Mouse (Mus musculus) midbrain, embryonic 11.5 days (tissue): ENCODE data around the gene Sema3b. TPM values are rescaled to one million over a fixed set of nuclear protein-coding genes. Genes with fewer than 3 reads are reported as not detected.
A peak's percentile ranks its signal among the peaks of the same experiment; 100 is the strongest.

Source experiments
- ATAC-seq: fragments of 200-750 bp; cut with Nextera tagmentation; 2 replicates; pipeline ENCODE4 v1.8.0; 2017; ENCODE audit warnings: moderate TSS enrichment, moderate library complexity; ENCODE audit not compliant: low FRiP score
- DNase-seq: peaks from one replicate; pipeline ENCODE4 v3.0.0; 2015; ENCODE audit warnings: low spot score; ENCODE audit errors: missing footprints
- H3K27ac ChIP-seq: fragments of 300-500 bp; sonication (generic); 2 replicates; pipeline ENCODE4 v1.5.1; 2014; ENCODE audit warnings: low read depth, low read length
- H3K27me3 ChIP-seq: fragments of 300-500 bp; sonication (generic); 2 replicates; pipeline ENCODE4 v1.6.1; 2014; ENCODE audit warnings: mild to moderate bottlenecking, low read length, moderate library complexity, mixed read lengths; ENCODE audit not compliant: control insufficient read depth, insufficient read depth
- H3K36me3 ChIP-seq: fragments of 300-500 bp; sonication (generic); 2 replicates; pipeline ENCODE4 v1.6.1; 2014; ENCODE audit warnings: mild to moderate bottlenecking, low read length, moderate library complexity, mixed read lengths; ENCODE audit not compliant: control insufficient read depth, insufficient read depth
- H3K4me1 ChIP-seq: fragments of 300-500 bp; sonication (generic); 2 replicates; pipeline ENCODE4 v1.6.1; 2014; ENCODE audit warnings: low read length; ENCODE audit not compliant: control insufficient read depth, insufficient read depth
- H3K4me2 ChIP-seq: fragments of 300-500 bp; sonication (generic); 2 replicates; pipeline ENCODE4 v1.6.1; 2014; ENCODE audit warnings: mild to moderate bottlenecking, moderate library complexity
- H3K4me3 ChIP-seq: fragments of 300-500 bp; sonication (generic); 2 replicates; pipeline ENCODE4 v1.5.1; 2014; ENCODE audit warnings: low read depth, low read length
- H3K9ac ChIP-seq: fragments of 300-500 bp; sonication (generic); 2 replicates; pipeline ENCODE4 v1.6.1; 2014; ENCODE audit warnings: low read length
- H3K9me3 ChIP-seq: fragments of 300-500 bp; sonication (generic); 2 replicates; pipeline ENCODE4 v1.6.1; 2016; ENCODE audit warnings: low read length; ENCODE audit not compliant: control insufficient read depth
- WGBS: fragments of 180-500 bp; shearing (Covaris S2); extraction: QIAGEN DNeasy Blood & Tissue Kit; methylation state at CpG from one replicate; pipeline ENCODE4 v1.1.7; 2014; 5-methylcytosine and 5-hydroxymethylcytosine counted together
- polyA plus RNA-seq: library from polyadenylated mRNA; unstranded; fragments of >200 nt; fragmentation: Nextera tagmentation; extraction: Ambion mirVana; gene quantifications from 2 replicates; pipeline ENCODE4 v1.2.1, GENCODE M21; 2014

Sema3b gene
- polyA plus RNA-seq, 1 experiment from 2014 or later: 2.1 TPM

- H3K27me3 ChIP-seq: no peaks in the 10 kb centered on the region
- no peaks in the 10 kb centered on the region for H3K36me3 ChIP-seq
- WGBS: 8% methylated on average over 5 of the region's 5 CpGs
- no peak overlapping the region for H3K27ac ChIP-seq
- no peak overlapping the region for H3K4me2 ChIP-seq
- peak; percentile 70 for ATAC-seq
- peak; percentile 99 for DNase-seq
- H3K9ac ChIP-seq: peak overlapping the region; percentile 10; the same call in 1 of the 2 replicates
- no peaks in the 10 kb centered on the region for H3K9me3 ChIP-seq
- H3K4me1 ChIP-seq: peaks cover 19% of the 10 kb centered on the region
- no peak overlapping the region for H3K4me3 ChIP-seq
Observed at GRCm38 (mm10) chr9:107645577-107645976, 36.5 kb upstream of the Sema3b start.

DNA sequence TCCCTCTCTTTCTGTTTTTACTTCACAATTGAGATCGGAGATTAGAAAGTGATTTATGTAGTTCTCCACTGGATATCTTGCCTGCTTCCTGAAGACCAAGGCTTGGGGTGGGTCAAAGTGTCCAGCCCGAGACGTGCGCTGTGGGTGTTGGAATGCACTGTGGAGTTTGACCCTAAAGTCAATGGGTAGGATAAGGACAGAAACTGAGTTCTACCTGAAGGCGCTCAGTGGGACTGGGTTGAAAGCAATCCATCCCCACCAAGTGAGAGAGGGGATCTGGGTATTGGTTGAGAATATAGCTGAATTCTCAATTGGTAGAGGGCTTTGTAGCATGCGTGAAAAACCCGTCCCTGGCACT is 36.1 kb upstream of the Sema3b start:
- no peak overlapping the region for H3K4me2 ChIP-seq
- peak overlapping the region; percentile 64 for H3K9ac ChIP-seq
- DNase-seq (no peak), ATAC-seq (0 out of 2 replicates have a peak, but pooled peaks have one; percentile 10)
- WGBS: 56% methylated on average over 7 of the region's 7 CpGs
- H3K27ac ChIP-seq: no peak overlapping the region
- H3K4me1 ChIP-seq: peaks cover 21% of the 10 kb centered on the region
- no peaks in the 10 kb centered on the region for H3K9me3 ChIP-seq
- no peaks in the 10 kb centered on the region for H3K36me3 ChIP-seq
- H3K27me3 ChIP-seq: no peaks in the 10 kb centered on the region
- no peak overlapping the region for H3K4me3 ChIP-seq

DNA sequence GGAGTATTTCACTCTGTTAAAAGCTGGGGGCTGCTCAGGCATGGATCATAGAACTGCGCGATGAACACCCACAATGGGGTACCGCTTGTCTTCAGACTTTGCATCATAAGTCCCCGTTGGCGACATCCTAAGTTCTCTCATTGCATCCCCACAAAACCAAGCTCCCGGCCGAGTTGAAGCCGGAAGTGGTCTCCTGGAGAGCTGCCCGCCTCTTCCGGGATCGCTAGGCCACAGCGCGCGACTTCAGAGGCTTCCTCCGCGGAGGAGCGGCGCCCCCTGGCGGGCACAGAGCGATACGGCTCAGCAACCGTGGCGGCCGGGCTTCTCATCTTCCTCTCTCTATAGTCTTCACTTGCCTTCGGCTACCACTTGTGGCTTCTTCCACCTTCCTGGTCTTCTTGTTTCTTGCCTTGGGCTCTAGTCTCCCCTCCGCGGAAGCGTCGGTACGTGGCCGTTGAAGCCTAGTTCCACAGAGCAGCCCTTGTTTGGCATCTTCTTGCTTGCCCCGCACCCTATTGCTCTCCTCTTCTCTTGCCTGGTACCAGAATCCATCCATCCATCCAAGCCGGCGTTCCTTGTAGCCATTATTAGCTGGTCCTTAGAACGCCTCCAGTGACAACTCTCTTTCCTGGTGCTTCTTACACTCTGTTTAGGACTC is 35.6 kb upstream of the Sema3b start:
- peak overlapping the region; percentile 60 for H3K4me2 ChIP-seq
- H3K4me1 ChIP-seq: peaks cover 23% of the 10 kb centered on the region
- ATAC-seq (peak; percentile 79; the same call in 1 of the 2 replicates), DNase-seq (peak; percentile 99)
- H3K36me3 ChIP-seq: no peaks in the 10 kb centered on the region
- peak overlapping the region; percentile 27 for H3K4me3 ChIP-seq
- no peaks in the 10 kb centered on the region for H3K27me3 ChIP-seq
- peak overlapping the region; percentile 44; the same call in 1 of the 2 replicates for H3K27ac ChIP-seq
- H3K9me3 ChIP-seq: no peaks in the 10 kb centered on the region
- WGBS: 6% methylated on average over 35 of the region's 35 CpGs
- peak overlapping the region; percentile 73 for H3K9ac ChIP-seq

DNA sequence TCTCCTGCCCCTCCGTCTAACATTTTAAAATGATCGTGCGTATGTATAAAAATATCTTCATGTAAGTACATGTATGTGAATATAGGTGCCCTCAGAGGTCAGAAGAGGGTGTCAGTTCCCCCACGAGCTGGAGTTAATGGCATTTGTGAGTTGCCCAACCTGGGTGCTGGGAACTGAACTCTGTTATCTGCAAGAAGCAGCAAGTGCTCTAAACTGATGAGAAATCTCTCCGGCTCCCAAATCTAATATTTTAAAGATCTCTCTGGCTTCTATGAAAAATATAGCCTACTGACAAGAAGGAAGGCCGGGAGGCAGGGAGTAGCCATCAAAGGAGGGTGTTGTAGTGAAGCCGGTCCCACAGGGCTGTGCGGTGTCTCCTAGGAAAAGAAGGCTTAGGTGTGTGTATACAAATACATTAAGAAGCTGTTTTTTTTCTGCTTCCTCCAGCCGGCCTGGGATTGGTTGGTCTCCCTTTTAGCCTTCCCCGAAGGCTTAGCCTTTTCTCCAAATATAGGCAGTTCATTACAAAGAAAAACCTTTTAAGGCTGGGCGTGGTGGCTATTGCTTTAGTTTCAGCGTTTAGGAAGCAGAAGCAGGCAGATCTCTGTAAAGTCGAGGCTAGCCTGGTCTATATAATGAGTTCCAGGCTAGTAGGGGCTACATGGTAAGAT is 34.6 kb upstream of the Sema3b start:
- Histone ChIP-seq H3K9ac (peak overlapping the region; percentile 73; the same call in 1 of the 2 replicates), H3K4me1 (peaks cover 23% of the 10 kb centered on the region), H3K9me3 (no peaks in the 10 kb centered on the region), H3K4me3 (no peak overlapping the region; the same call in 1 of the 2 replicates), H3K36me3 (no peaks in the 10 kb centered on the region), H3K27me3 (no peaks in the 10 kb centered on the region), H3K4me2 (no peak overlapping the region; the same call in 1 of the 2 replicates), H3K27ac (no peak overlapping the region)
- 93% methylated on average over 13 of the region's 13 CpGs for WGBS
- no peak for ATAC-seq
- DNase-seq: no peak

- Histone ChIP-seq H3K9me3 (no peaks in the 10 kb centered on the region), H3K4me1 (peaks cover 36% of the 10 kb centered on the region), H3K4me2 (no peak overlapping the region), H3K27me3 (no peaks in the 10 kb centered on the region), H3K9ac (no peak overlapping the region), H3K36me3 (no peaks in the 10 kb centered on the region), H3K27ac (no peak overlapping the region), H3K4me3 (no peak overlapping the region)
- 42% methylated on average over 8 of the region's 8 CpGs for WGBS
- DNase-seq (no peak), ATAC-seq (no peak)
Observed at GRCm38 (mm10) chr9:107641666-107642065, 32.6 kb upstream of the Sema3b start.

DNA sequence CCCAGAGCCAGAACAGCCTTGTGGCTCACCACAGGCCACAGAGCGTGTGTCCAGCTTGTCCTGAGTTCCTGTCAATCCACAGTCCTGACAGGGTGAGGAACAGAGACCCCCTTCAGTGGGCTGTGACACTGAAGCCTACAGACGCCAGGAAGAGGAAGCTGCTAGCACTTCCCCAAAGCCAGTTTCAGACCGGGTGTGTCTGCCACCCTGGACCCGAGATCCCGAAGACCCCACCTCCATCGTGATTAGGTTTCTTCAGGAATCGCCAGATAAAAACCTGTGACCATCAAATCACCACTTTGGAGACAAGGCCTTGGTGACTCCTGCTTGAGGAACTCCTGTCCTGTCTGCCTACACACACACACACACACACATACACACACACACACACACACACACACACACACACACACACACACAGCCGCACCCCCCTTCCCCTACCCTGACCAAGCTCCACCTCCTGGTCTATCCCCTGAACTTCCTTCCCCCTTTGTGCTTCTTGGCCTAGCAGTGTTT is 31.3 kb upstream of the Sema3b start:
- DNase-seq (no peak), ATAC-seq (no peak)
- WGBS: 29% methylated on average over 8 of the region's 8 CpGs
- Histone ChIP-seq H3K36me3 (no peaks in the 10 kb centered on the region), H3K27me3 (no peaks in the 10 kb centered on the region), H3K27ac (peak overlapping the region; percentile 51), H3K9ac (peak overlapping the region; percentile 31; the same call in 1 of the 2 replicates), H3K4me2 (no peak overlapping the region), H3K4me3 (no peak overlapping the region), H3K4me1 (peaks cover 42% of the 10 kb centered on the region), H3K9me3 (no peaks in the 10 kb centered on the region)

GRCm38 (mm10) chr9:107637070-107637469 is 28.0 kb upstream of the Sema3b start:
- H3K4me3 ChIP-seq: 0 out of 2 replicates have a peak overlapping the region, but pooled peaks have one; percentile 0

DNA sequence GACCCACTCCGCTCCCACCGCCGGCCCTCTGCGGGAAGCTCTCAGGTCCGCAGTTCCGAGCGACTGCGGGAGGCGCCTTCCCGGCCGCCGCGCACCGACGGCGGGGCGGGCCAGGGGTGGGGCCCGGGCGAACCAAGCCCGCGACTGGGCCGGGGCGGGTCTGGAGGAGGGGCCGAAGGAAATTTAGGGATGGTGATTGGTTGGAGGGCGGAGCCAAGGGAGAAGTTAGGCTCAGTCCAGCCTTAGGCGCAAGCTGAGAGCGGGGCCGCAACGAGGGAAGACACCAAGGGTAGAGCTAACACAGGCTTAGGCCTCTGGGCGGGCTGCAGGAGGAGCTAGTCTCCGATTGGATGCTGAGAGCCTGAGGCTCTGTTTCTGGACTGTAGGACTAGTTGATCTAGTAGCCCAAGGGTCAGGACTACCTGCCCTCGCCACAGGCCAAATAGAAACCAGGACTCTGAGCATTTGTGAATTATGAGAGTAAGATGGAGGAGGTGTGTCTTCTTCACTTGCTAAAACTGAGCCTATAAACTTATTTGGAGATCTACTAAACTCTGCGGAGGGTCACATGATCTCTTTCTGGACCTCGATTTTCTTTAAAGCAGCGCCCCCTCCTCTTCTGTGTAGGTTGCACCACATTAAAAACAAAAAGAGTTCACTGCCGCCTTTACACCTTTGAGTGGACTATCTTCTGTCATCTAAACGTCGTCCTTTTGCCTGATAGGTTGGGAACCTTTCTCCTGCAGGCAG is 26.4 kb upstream of the Sema3b start, which contains the start of gene Gnai2:
Gnai2 (minus strand) TSS at position 89 of the 750 bp plus-strand sequence.
- Histone ChIP-seq H3K9me3 (no peaks in the 10 kb centered on the region), H3K4me2 (peak within 1 kb of the TSS; percentile 97), H3K36me3 (no peaks in the 10 kb centered on the region), H3K4me3 (peak within 1 kb of the TSS; percentile 67), H3K4me1 (peaks cover 52% of the 10 kb centered on the region), H3K9ac (peak within 1 kb of the TSS; percentile 85), H3K27ac (peak within 1 kb of the TSS; percentile 100), H3K27me3 (no peaks in the 10 kb centered on the region)
- ATAC-seq: peak; percentile 86
- peak; percentile 98 for DNase-seq
- 3% methylated on average over 38 of the region's 38 CpGs for WGBS

More at GRCm38 (mm10) chr9:107637070-107637469, 28.0 kb upstream of the Sema3b start:
- 9% methylated on average over 7 of the region's 7 CpGs for WGBS
- Histone ChIP-seq H3K4me1 (peaks cover 45% of the 10 kb centered on the region), H3K27me3 (no peaks in the 10 kb centered on the region), H3K9ac (peak overlapping the region; percentile 37), H3K27ac (peak overlapping the region; percentile 92), H3K36me3 (no peaks in the 10 kb centered on the region), H3K9me3 (no peaks in the 10 kb centered on the region), H3K4me2 (peak overlapping the region; percentile 38)
- peak; percentile 76 for ATAC-seq
- DNase-seq: peak; percentile 97
